Mouse (Mus musculus) right cerebral cortex, postnatal 36 days (tissue): ENCODE results near the gene Ggcx.
"Not testable (repeated sequence)": the region's sequence is repeated elsewhere in the genome, so short reads cannot be mapped to it uniquely, and the experiment has no call there.

Experiments used
- DNase-seq, 2 experiments: peaks; one replicate each; pipeline ENCODE4 v3.0.0; 2022; ENCODE audit warnings: low spot score in 2 of 2, mixed read lengths in 1 of 2

Gene Ggcx

DNA sequence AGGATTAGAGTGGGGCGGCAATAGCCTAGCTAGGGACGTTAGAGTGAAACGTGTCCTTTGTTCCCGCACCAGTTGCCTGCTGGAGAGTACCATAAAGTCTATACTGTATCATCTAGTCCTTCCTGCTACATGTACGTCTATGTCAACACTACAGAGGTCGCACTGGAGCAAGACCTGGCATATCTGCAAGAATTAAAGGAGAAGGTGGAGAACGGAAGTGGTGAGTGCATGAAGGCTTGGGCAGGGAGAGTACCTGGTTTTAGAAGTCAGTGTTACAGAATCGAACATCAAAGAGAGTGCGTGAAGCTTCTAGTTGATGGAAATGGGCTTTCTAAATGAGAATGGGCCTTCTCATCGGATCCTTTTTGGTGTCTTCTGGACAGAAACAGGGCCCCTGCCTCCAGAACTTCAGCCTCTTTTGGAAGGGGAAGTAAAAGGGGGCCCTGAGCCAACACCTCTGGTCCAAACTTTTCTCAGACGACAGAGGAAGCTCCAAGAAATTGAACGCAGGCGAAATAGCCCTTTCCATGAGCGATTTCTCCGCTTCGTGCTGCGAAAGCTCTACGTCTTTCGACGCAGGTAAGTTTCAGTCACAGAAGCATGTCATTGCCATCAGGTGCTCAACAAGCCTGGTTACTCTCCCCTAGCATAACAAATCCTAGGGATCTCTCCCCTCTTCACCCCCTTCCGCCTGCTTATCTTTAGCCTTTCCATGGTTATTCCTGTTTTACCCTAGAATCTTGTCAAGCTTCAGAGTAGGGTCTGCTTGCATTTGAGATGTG, 15.1 kb downstream of the Ggcx start:
- no peak for DNase-seq

DNA sequence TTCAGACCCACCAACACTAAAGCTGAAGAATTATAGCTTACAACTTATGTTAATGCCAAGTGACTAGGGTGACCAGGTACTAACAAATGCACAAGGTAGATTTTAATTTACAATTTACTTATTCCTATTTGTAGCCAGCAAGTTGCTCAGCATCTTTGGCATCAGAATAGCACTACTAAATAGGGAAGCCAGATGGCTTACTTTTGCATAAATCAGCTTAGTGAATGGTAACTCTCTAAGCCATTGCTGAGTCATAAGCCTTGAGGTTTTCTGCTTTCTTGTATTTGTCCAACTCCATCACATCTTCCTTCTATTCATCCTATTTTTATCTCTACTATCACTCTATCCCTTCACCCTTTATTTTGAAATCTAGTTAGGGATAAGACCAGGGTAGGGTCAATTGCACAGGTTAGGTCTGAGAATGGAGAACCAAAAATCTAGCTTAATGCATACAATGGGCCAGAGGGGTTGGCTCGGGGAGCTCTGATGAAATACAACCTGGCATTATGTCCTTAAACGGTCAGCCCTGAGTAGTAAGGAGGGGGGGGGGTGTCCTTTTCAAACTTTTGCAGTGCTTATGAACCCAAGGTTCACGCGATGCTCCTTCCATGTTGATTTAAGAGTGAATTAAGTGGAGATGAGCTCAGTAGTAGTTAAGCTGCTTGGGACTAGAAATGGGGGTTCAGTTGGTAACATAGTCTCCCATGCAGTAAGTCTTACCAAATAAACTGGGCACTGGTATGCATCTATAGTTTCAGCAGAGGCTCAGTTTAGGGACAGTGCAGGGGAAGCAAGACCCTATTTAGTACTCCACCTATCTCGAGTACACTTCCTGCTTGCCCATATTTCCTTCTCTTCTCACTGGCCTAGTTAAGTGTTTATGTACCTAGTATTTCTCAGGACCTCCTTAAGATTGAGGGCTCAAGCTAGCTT, 17.1 kb downstream of the Ggcx start:
- no peak for DNase-seq

- DNase-seq: no peak
Measured at GRCm38 (mm10) chr6:72432153-72432552, 18.0 kb downstream of the Ggcx start.

GRCm38 (mm10) chr6:72438226-72438625, 24.1 kb downstream of the Ggcx start:
- DNase-seq: no peak

- DNase-seq: peak; percentile 92 to 94
Measured at GRCm38 (mm10) chr6:72438862-72439354, 24.8 kb downstream of the Ggcx start.

GRCm38 (mm10) chr6:72439355-72440185, 25.5 kb downstream of the Ggcx start, which contains the start of gene Mat2a:
TSS of gene Mat2a (minus strand) at chr6:72439558.
- DNase-seq: peak; percentile 94 to 96

GRCm38 (mm10) chr6:72440186-72440990, 26.3 kb downstream of the Ggcx start:
- peak in 1 of 2 experiments; percentile 34 for DNase-seq

GRCm38 (mm10) chr6:72442921-72443604, 29.0 kb downstream of the Ggcx start:
- DNase-seq: no peak

DNA sequence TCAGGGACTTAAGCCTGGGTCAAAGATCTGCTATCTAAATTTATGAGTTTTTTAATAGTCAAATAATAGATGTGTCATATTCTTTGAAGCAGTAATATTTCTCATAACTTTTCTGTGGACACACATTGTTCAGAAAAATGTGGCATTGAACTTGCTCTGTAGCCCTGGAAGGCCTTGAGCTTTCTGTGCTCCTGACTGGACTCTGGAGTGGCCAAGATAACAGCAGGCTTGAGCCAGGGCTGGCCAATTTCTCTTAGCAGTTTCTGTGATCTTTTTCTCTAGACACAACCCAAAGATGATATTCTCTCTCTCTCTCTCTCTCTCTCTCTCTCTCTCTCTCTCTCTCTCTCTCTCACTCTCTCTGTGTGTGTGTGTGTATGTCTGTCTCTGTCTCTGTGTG, 30.9 kb downstream of the Ggcx start:
- no peak for DNase-seq

- DNase-seq: no peak
Measured at GRCm38 (mm10) chr6:72447487-72447886, 33.4 kb downstream of the Ggcx start.

- not testable (repeated sequence) for DNase-seq
Measured at GRCm38 (mm10) chr6:72451778-72452177, 37.7 kb downstream of the Ggcx start.

DNA sequence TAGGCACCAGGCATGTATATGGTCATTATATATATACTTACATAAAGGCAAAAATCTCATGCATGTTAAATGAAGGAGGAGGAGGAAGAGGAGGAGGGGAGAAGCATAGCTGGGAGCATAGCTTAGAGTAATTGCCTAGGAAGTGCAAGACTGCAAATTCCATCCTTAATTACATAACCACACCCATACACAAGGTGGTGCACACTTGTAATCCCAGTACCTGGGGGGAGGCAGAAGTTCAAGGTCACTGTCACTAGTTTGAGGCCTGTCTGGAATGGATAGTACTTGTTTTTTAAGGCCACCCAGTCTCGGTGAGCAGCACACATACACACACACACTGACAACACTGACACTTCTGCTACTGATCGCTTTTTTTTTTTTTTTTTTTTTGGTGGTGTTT, 38.2 kb downstream of the Ggcx start:
- no peak for DNase-seq

DNA sequence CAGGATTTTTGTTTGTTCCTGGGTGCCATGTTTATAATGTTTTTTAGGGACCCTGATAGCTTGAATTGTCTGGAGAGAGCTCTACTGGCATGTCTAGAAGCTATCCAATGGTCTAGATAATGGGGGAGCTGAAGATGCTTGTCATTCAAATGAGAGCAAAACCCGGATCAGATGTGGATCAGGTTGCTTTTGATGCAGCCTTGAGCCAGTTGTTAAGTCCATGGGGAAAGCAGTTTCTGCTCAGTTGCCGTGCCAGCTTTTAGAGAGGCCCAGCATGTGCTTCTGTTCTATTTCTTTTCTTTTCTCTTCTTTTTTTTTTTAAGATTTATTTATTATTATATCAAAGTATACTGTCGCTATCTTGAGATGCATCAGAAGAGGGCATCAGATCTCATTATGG, 39.5 kb downstream of the Ggcx start:
- DNase-seq: no peak

GRCm38 (mm10) chr6:72454072-72454746, 40.1 kb downstream of the Ggcx start:
- DNase-seq: no peak

DNA sequence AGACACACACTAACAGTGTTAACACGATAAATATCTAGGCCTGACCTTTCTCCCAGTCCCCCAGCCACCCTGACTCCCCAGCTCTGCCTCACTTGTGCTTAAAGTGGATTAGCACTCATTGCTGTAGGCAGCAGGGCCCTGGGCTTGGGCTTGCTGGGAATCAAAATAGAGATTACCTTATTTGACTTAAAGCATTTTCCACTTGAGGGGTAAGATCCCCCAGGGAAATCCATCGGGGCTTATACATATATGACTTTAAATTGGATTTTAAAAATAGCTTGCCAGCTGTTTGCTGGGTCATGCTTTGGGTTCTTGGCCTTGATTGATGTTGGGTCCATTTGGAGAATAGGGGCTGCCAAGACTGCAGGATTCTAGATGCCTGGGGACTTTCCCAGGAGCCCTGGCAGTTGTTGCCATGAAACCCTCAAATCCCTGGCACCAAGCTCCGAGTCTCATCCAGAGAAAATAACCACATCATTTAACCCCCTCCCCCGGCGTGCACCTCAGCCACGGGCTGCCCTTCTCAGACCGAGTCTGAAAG, 40.8 kb downstream of the Ggcx start:
- no peak for DNase-seq

DNA sequence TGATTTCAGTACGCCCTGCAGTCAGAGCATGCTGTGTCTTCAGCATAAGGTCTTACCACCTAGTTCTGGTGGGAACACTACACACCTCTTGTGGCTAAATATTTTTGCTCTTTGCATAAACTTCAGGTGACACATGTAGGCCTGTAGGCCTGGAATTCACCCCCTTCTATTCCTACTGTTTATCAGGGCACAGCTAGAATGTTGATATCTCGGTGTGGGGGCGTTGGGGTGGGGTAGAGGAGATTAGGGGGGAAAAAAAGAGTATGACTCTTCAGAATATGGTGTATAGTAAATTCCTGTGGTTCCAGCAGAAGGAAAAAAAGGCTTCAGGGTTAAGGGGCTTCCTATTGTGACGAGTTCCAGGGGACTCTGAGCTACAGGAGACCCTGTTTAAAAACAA, 42.5 kb downstream of the Ggcx start:
- no peak for DNase-seq

DNA sequence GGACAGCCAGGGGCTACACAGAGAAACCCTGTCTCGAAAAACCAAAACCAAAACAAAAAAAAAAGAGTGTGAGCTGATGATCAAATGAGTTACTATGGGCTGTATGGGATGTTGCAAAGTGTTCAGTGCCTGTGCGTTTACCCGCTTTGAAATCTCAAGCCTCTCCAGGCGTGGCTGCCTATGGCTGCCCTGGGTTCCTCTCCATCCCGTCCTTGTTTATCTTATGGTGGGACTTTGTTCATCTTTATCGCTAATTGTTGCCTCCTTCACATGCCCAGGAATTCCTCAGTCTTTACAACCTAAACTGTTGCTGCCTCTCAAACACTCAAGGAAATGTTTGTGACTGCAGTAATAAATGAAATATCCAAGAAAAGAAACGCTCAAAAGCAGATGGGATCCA, 44.3 kb downstream of the Ggcx start:
- DNase-seq: no peak

GRCm38 (mm10) chr6:72458921-72459320, 44.8 kb downstream of the Ggcx start:
- DNase-seq: no peak
